Mouse (Mus musculus) ES-Bruce4 (cell line): ENCODE measurements at regions not wholly inside any gene's neighbourhood (a gene's known extent, or its start where the extent isn't known, plus 50 kb on each side); places are given as distances from the start of the nearest gene placed in this dataset.

Source experiments
- CTCF ChIP-seq: IDR thresholded peaks from one replicate; pipeline ENCODE4 v1.8.1; 2011; ENCODE audit warnings: low read depth, low read length
- EP300 ChIP-seq: IDR thresholded peaks from 2 replicates; pipeline ENCODE4 v1.6.1; 2011; ENCODE audit warnings: low read depth, low read length; ENCODE audit not compliant: insufficient read depth
- POLR2A ChIP-seq: IDR thresholded peaks from one replicate; pipeline ENCODE4 v1.8.1; 2011; ENCODE audit warnings: low read length; ENCODE audit not compliant: insufficient read depth

DNA sequence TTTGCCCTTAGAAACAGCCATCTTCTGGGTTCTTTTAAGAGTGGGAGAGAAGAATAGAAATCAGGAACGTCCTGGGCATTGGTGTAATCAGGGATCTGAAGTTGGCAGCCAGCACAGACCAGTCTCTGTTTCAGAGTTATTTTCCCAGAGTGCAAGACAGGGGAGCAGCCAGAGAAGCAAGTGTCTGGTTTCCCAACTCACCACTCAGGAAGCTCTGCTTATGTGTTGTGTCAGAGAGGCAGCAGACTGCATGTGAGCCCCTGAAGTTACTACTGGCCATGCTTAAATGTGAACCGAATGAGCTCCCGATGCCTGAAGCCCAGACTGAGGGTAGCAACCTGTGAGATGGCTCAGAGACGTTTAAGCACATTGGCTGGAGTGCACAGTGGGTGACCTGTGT lies 133.7 kb downstream of the Tgfb2 start:
- TF ChIP-seq EP300 (no peak), CTCF (no peak), POLR2A (no peak)
